Mouse (Mus musculus): ENCODE measurements around the gene Shld2. TPM values are rescaled to one million over a fixed set of nuclear protein-coding genes. Genes with fewer than 3 reads are reported as not detected.
A peak's percentile ranks its signal among the peaks of the same experiment; 100 is the strongest.

The Shld2 gene
- polyA plus RNA-seq, 1 experiment from 2014 or later, result 7.0 TPM

DNA sequence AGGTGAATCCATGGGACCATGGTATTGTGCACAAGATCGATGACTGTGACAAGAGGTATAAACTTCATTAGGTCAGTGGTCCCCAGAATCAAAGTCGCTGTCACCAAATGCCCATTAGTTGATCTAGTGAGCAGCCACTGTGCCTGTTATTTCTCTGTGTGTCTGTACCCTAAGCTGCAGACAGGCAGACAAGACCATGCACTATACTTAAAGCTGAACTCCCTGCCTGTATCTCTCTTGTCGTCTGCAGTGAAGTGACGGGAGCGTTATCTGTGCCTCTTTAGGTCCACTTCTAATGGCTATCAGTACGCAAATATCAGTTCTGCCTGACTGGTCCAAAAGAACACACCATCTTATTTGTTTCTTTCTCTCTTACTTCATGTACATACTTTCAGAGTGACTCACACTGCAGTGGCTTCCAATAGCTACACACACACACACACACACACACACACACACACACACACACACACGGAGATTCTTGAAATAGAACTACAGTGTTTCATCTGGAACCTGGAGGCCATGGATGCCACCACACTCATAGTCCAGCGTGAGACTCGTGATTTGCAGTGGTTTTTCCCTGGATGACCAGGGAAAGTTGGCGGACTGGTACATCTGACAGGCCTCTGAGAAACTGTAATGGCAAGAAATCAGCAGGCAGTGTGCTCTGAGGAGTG is 81.3 kb downstream of the Shld2 start:
- no peaks in the 10 kb centered on the region for H3K36me3 ChIP-seq
- no peak for ATAC-seq
- H3K9me3 ChIP-seq, result no peaks in the 10 kb centered on the region
- H3K4me2 ChIP-seq (replicated peaks), result no peak overlapping the region
- no peaks in the 10 kb centered on the region for H3K27me3 ChIP-seq (replicated peaks)
- WGBS, result 77% methylated on average over 10 of the region's 10 CpGs
- no peak overlapping the region for H3K4me3 ChIP-seq (replicated peaks)
- no peaks in the 10 kb centered on the region for H3K4me1 ChIP-seq (replicated peaks)
- no peak overlapping the region for H3K27ac ChIP-seq
- no peak overlapping the region for H3K9ac ChIP-seq

DNA sequence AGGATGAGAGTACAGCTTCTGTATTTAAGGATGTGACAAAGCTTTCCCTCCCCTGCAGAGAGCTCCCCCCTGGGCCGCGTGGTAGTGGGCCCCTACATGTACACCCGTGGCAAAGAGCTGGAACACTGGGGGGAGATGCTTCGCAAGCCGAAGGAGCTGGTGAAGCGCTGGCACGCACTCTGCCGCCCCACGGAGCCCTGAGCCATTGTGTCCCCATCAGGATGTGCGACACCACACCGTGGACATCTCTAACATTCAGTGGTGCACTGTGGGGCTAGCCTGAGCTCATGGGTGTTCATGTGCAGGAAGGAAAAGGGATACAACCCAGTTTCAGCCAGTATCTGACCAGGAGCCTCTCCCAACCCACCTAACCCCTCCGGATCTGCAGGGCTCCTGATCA is 82.3 kb downstream of the Shld2 start:
- 80% methylated on average over 12 of the region's 12 CpGs for WGBS
- H3K9me3 ChIP-seq, result no peaks in the 10 kb centered on the region
- H3K27ac ChIP-seq, result no peak overlapping the region
- no peak overlapping the region for H3K4me2 ChIP-seq (replicated peaks)
- ATAC-seq, result no peak
- H3K4me3 ChIP-seq (replicated peaks), result no peak overlapping the region
- no peaks in the 10 kb centered on the region for H3K36me3 ChIP-seq
- H3K27me3 ChIP-seq (replicated peaks), result no peaks in the 10 kb centered on the region
- no peak overlapping the region for H3K9ac ChIP-seq
- H3K4me1 ChIP-seq (replicated peaks), result no peaks in the 10 kb centered on the region

DNA sequence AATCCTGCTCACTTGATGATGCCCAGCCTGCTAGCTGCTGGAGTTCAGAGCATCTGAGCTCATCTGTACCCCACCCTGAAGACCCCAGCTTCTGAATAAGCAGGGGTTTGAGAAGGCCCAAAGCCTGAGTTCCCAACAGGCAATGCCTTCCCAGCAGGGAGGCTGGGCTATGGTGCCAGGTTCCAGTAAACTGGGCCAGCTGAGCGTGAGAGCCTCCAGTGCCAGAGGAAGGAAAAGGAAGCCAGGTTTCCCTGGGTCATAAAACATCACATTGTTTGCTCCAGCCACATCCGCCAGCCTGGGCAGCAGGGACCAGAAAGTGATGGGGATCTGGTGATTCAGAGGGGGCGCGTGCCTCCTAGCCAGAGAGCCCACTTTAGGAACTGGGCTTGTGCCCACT is 83.7 kb downstream of the Shld2 start:
- Histone ChIP-seq H3K36me3 (no peaks in the 10 kb centered on the region), H3K9ac (no peak overlapping the region), H3K4me2 (replicated peaks) (no peak overlapping the region), H3K4me3 (replicated peaks) (no peak overlapping the region), H3K4me1 (replicated peaks) (no peaks in the 10 kb centered on the region), H3K27me3 (replicated peaks) (no peaks in the 10 kb centered on the region), H3K27ac (no peak overlapping the region), H3K9me3 (no peaks in the 10 kb centered on the region)
- no peak for ATAC-seq
- WGBS, result 58% methylated on average over 4 of the region's 4 CpGs

DNA sequence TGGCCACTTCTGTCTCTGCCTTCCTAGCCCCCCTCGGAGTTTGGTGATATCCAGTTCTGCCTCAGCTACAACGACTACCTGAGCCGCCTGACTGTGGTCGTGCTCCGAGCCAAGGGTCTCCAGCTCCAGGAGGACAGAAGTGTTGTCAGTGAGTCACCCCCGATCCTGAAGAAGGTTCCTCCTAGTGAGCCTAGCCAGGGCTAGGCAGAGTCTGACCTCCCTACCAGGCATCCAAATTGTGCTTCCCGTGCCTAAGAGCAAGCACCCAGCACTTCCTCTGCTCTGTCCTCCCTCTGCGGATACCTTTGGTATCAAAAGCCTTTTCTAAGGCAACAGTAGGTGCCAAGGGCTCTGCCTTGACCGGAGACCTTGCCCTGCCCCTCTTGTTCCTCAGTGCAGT is 84.3 kb downstream of the Shld2 start:
- Histone ChIP-seq H3K4me3 (replicated peaks) (no peak overlapping the region), H3K4me1 (replicated peaks) (no peaks in the 10 kb centered on the region), H3K9me3 (no peaks in the 10 kb centered on the region), H3K27me3 (replicated peaks) (0 out of 2 replicates have a peak, but pooled peaks cover 2% of the 10 kb centered on the region), H3K9ac (no peak overlapping the region), H3K36me3 (no peaks in the 10 kb centered on the region), H3K4me2 (replicated peaks) (no peak overlapping the region), H3K27ac (no peak overlapping the region)
- WGBS, result 83% methylated on average over 9 of the region's 9 CpGs
- no peak for ATAC-seq

DNA sequence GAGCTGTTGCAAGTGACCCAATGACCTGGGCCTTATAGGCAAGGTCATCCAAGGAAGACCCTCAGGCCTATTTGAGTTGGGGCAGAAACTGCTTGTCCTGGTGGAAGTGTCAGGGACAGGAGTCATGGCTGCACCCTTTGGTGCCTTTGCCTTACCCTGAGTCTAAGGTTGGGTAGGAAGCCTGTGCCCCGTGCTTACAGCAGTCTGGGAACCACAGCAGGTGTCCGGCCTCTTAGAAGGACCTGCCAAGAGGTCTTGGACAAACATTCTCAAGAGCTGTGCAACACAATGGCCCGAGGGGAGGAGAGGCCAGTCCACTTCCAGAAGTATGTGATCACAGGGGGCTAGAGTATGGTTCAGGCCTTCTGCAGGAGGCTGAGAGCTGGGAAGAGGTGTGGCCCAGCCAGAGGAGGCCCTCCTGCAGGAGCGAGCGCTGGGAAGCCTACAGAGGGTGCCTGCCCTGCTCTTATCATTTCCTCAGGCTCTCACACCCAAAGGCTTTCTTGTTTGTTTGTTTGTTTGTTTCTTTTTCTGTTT is 86.9 kb downstream of the Shld2 start:
- no peaks in the 10 kb centered on the region for H3K36me3 ChIP-seq
- peaks cover 26% of the 10 kb centered on the region for H3K27me3 ChIP-seq (replicated peaks)
- H3K4me3 ChIP-seq (replicated peaks), result no peak overlapping the region
- peak; percentile 45; the same call in 1 of the 2 replicates for ATAC-seq
- WGBS, result 59% methylated on average over 5 of the region's 5 CpGs
- peaks cover 4% of the 10 kb centered on the region; the same call in 1 of the 2 replicates for H3K4me1 ChIP-seq (replicated peaks)
- no peak overlapping the region for H3K4me2 ChIP-seq (replicated peaks)
- no peaks in the 10 kb centered on the region for H3K9me3 ChIP-seq
- H3K9ac ChIP-seq, result no peak overlapping the region
- no peak overlapping the region for H3K27ac ChIP-seq

DNA sequence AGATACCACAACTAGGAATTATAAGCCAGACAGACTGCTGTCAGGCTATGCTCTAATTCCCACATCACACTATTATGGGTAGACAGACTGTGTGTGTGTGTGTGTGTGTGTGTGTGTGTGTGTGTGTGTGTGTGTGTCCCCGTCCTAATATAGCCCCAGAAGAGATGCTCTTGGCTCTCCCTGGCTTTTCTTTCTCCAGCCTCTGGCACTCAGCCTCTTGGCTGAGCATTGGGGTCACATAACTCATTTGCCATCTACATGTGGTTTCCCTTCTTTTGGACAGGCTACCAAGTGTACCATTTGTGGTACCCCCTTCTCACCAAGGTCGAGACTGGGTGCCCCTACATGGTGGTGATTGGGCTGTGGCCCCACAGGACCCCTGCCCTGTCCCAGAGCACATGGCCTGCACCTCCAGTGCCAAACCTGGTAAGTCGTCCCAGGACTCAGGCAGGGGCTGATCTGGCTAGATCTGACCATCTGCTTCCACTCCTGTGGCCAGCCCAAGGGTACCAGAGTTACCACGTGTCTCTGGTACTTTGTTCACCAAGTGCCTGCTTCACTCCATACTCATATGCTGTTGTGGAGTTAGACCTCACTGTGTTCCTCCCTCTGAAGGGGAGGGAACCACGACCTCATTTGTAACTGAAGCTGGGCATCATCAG is 88.7 kb downstream of the Shld2 start:
- no peaks in the 10 kb centered on the region for H3K36me3 ChIP-seq
- H3K4me2 ChIP-seq (replicated peaks), result no peak overlapping the region
- H3K27ac ChIP-seq, result no peak overlapping the region
- H3K9ac ChIP-seq, result no peak overlapping the region
- H3K4me3 ChIP-seq (replicated peaks), result no peak overlapping the region
- ATAC-seq, result no peak
- peaks cover 28% of the 10 kb centered on the region for H3K27me3 ChIP-seq (replicated peaks)
- WGBS, result 71% methylated on average over 5 of the region's 5 CpGs
- peaks cover 4% of the 10 kb centered on the region; the same call in 1 of the 2 replicates for H3K4me1 ChIP-seq (replicated peaks)
- H3K9me3 ChIP-seq, result no peaks in the 10 kb centered on the region

DNA sequence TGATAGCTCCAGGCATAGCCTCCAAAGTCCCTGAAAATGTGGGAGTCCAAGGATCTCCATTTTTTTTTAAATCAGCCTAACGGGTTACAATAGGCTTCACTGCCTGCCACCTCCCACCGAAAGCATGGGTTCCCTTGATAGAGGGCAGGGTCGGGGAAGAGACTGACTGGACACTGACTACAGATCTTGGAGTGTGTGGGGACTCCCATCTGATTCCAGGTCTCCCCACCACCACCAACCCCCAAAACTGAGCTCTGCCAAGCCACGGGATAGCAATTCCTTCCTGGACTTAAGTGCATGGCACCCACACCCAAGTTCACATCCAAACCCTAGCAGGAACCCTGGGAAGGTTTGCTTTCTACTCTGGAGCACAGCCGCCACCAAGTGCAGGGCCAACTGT is 89.9 kb downstream of the Shld2 start:
- H3K9ac ChIP-seq, result no peak overlapping the region
- peaks cover 7% of the 10 kb centered on the region; the same call in 1 of the 2 replicates for H3K4me1 ChIP-seq (replicated peaks)
- WGBS, result 76% methylated on average over 5 of the region's 5 CpGs
- no peaks in the 10 kb centered on the region for H3K36me3 ChIP-seq
- no peak overlapping the region for H3K4me3 ChIP-seq (replicated peaks)
- peak overlapping the region; percentile 68 for H3K4me2 ChIP-seq (replicated peaks)
- no peaks in the 10 kb centered on the region for H3K9me3 ChIP-seq
- ATAC-seq, result no peak
- no peak overlapping the region for H3K27ac ChIP-seq
- H3K27me3 ChIP-seq (replicated peaks), result peaks cover 28% of the 10 kb centered on the region

DNA sequence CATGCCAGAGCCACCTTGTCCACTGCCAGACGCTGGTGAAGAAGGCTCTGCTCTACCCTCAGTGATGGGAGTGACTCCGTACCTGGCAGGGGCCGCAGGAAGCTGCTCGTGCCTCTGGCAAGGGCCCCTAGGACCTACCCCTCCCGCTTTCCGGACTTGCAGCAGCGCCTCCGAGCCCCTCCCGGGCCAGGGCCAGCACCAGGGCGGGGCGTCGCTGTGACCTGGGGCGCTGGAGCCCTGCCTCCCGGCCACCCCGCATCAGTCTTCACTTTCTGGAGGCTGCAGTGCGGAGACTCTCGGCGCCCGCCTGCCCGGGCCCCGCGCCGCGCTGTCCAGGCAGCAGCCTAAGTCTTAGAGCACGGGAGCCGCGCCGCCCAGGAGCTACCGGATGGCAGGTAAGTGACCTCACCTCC is 90.5 kb downstream of the Shld2 start:
- Histone ChIP-seq H3K4me1 (replicated peaks) (peaks cover 7% of the 10 kb centered on the region; the same call in 1 of the 2 replicates), H3K4me3 (replicated peaks) (peak overlapping the region; percentile 36), H3K4me2 (replicated peaks) (peak overlapping the region; percentile 68), H3K9ac (peak overlapping the region; percentile 32; the same call in 1 of the 2 replicates), H3K27me3 (replicated peaks) (peaks cover 28% of the 10 kb centered on the region), H3K36me3 (no peaks in the 10 kb centered on the region), H3K9me3 (no peaks in the 10 kb centered on the region), H3K27ac (no peak overlapping the region)
- 1% methylated on average over 29 of the region's 29 CpGs for WGBS
- ATAC-seq, result peak; percentile 58

DNA sequence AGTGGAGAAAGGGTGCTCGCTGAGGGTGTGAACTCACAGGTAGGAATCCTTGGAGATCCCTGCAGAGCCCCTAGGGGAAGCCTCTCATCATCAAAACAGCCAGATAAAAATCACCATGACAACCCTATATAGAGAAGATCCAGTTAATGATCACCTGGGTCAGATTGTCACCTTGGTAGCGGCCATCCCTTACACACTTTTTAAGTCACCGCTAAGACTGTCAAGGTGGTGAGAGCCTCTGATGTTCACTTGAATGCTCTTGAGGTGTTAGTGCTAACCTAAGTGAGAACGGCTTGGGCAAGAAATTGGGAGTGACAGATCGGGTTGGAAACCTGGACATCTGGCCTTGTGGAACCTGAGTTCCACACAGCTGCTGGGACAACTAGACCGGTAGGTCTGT is 91.0 kb downstream of the Shld2 start, which contains the start of gene Syt15:
TSS of gene Syt15 (plus strand) at position 301 of the 400 bp plus-strand sequence.
- H3K4me2 ChIP-seq (replicated peaks), result peak within 1 kb of the TSS; percentile 68

DNA sequence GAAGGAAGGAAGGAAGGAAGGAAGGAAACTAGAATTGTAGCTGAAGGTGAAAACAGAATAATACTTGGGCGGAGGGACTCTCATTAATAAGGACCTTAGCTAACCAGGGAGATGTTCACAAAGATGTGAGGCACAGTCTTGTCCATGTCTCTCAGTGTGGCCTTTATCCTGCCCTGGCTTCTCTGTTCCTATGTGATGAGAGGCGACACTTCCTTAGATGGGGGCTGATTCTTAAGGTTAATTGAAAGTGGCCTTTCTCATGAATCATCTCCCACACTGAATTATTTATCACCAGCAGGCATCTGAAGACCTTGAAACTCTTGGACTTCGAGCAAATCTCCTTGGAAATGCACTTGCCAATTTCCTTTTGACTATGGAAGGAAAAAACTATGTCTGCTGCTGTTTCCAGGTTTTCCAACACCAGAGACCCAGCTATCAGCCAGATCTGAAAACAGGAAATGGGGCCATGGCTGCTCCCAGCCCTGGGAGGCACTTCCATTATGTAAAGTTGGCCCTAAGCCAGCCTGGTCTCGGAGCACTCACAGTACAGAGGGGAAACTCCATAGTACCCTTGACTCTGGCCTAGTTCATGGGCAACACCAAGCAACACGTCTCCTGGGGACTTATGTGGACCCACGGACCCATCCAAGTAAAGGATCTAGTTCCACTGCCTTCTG is 94.7 kb downstream of the Shld2 start:
- no peak overlapping the region for H3K4me3 ChIP-seq (replicated peaks)
- H3K9ac ChIP-seq, result no peak overlapping the region
- peaks cover 22% of the 10 kb centered on the region for H3K27me3 ChIP-seq (replicated peaks)
- H3K4me1 ChIP-seq (replicated peaks), result peaks cover 7% of the 10 kb centered on the region; the same call in 1 of the 2 replicates
- peak; percentile 63 for ATAC-seq
- H3K36me3 ChIP-seq, result no peaks in the 10 kb centered on the region
- H3K27ac ChIP-seq, result no peak overlapping the region
- no peak overlapping the region for H3K4me2 ChIP-seq (replicated peaks)
- no peaks in the 10 kb centered on the region for H3K9me3 ChIP-seq
- 64% methylated on average over 6 of the region's 6 CpGs for WGBS

More for the DNA sequence above, 91.0 kb downstream of the Shld2 start, which contains the start of gene Syt15:
- 49% methylated on average over 6 of the region's 6 CpGs for WGBS
- H3K4me3 ChIP-seq (replicated peaks), result peak within 1 kb of the TSS; percentile 36
- peak within 1 kb of the TSS; percentile 32; the same call in 1 of the 2 replicates for H3K9ac ChIP-seq
- no peaks in the 10 kb centered on the region for H3K9me3 ChIP-seq
- no peak within 1 kb of the TSS for H3K27ac ChIP-seq
- H3K4me1 ChIP-seq (replicated peaks), result peaks cover 7% of the 10 kb centered on the region; the same call in 1 of the 2 replicates
- ATAC-seq, result no peak
- H3K27me3 ChIP-seq (replicated peaks), result peaks cover 28% of the 10 kb centered on the region
- no peaks in the 10 kb centered on the region for H3K36me3 ChIP-seq

DNA sequence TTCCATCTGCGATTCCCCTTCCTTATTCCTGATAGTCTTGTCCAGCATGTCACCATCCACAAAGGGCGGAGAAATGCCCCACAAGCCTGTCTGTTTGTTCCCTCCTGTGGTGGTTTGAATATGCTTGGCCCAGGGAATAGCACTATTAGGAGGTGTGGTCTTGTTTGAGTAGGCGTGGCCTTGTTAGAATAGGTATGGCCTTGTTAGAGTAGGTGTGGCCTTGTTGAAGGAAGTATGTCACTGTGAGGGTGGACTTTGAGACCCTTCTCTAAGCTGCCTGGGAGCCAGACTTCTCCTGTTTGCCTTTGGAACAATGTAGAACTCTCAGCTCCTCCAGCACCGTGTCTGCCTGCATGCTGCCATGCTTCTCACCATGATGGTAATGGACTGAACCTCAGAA is 100.4 kb downstream of the Shld2 start:
- no peaks in the 10 kb centered on the region for H3K4me1 ChIP-seq (replicated peaks)
- ATAC-seq, result peak; percentile 59; the same call in 1 of the 2 replicates
- WGBS, result 89% methylated on average over 4 of the region's 4 CpGs
- no peak overlapping the region for H3K4me2 ChIP-seq (replicated peaks)
- no peak overlapping the region for H3K9ac ChIP-seq
- H3K4me3 ChIP-seq (replicated peaks), result no peak overlapping the region
- no peaks in the 10 kb centered on the region for H3K9me3 ChIP-seq
- H3K27me3 ChIP-seq (replicated peaks), result no peaks in the 10 kb centered on the region
- no peaks in the 10 kb centered on the region for H3K36me3 ChIP-seq
- no peak overlapping the region for H3K27ac ChIP-seq

DNA sequence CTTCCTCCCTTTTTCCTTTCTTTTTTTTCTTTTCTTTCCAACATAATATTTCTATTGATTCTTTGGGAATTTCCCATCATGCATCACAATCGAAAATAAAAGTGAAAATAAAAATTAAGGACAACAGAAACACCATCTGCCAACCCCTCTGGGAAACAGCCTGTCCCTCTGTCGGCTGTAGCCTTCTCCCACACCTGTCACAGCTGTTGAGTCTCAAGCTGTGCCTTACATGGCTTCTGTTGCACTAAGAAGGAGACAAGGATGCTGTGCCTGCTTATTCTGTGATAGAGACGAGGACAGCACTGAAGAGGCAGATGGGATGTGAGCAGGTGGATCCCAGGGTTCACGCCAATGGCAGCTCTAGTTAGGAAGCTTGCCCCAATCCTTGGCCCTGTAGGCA is 101.2 kb downstream of the Shld2 start:
- no peak overlapping the region for H3K4me3 ChIP-seq (replicated peaks)
- H3K27me3 ChIP-seq (replicated peaks), result no peaks in the 10 kb centered on the region
- no peak overlapping the region for H3K4me2 ChIP-seq (replicated peaks)
- H3K27ac ChIP-seq, result no peak overlapping the region
- H3K36me3 ChIP-seq, result no peaks in the 10 kb centered on the region
- 60% methylated on average over 4 of the region's 4 CpGs for WGBS
- H3K4me1 ChIP-seq (replicated peaks), result no peaks in the 10 kb centered on the region
- ATAC-seq, result no peak
- no peaks in the 10 kb centered on the region for H3K9me3 ChIP-seq
- H3K9ac ChIP-seq, result no peak overlapping the region

All from intestine, embryonic 15.5 days (tissue).